Mouse (Mus musculus): Measurements from ENCODE around the gene Ptprh.

Ptprh gene

DNA sequence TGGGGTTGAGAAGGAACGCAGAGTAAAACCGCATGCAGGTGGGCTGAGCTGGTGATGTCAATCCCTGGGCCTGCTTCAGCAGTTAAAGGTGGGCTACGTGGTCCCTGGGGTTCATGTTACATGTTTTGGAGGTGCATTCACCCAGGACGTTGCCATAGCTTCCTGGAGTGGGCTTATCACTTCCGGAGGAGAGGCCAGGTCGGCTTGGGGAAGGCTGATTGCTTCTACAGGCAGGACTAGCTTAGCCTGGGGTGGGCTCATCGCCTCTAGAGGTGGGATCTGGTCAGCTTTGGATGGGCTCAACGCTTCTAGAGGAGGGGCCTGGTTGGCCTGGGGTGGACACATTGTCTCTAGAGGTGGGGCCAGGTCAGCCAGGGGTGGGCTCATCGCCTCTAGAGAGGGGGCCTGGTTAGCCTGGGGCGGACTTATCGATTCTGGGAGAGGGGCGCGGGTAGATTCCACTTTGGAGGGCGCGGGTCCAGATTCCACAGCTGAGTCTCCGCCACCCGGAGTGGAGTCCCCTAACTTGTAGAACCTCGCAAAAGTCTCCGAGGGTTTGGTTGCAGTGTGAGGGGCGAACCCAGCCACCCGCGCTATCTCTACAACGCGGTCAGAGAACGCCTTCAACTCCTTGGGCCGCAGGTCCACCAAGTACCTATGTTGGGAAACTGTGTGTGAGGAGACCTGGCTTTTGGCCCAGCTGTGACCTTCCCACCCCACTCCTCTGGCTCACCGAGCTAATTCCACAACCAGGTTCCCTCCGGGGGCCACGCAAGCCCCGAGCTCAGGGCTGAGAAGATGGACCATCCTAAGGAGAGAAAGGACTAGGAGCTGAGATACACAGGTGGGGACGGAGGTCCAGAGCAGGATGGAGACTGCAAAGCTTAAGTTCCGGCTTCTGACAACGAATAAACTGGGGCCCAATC is 80.4 kb downstream of the Ptprh start:
- DNase-seq (ENCODE audit: low spot score) = no peak

DNA sequence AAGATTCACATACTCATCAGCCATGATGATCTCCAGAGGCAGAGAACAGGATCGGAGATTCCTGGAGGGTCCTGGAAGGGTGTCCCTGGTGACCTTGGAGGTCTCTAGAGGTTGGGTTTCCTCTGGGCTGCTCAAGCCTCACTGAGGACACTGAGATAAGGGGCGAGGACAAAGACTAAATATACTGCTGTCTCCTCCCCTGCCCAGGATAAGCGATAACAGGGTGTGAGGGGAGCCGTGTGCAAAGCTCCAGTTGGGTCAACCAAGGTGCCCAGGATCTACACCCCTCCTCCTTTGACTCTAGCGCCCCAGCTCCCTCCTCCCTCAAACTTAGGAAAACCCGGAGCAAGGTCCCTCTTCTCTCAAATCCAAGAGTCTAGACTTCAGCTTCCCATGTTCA is 81.5 kb downstream of the Ptprh start:
- DNase-seq (ENCODE audit: low spot score) = no peak

DNA sequence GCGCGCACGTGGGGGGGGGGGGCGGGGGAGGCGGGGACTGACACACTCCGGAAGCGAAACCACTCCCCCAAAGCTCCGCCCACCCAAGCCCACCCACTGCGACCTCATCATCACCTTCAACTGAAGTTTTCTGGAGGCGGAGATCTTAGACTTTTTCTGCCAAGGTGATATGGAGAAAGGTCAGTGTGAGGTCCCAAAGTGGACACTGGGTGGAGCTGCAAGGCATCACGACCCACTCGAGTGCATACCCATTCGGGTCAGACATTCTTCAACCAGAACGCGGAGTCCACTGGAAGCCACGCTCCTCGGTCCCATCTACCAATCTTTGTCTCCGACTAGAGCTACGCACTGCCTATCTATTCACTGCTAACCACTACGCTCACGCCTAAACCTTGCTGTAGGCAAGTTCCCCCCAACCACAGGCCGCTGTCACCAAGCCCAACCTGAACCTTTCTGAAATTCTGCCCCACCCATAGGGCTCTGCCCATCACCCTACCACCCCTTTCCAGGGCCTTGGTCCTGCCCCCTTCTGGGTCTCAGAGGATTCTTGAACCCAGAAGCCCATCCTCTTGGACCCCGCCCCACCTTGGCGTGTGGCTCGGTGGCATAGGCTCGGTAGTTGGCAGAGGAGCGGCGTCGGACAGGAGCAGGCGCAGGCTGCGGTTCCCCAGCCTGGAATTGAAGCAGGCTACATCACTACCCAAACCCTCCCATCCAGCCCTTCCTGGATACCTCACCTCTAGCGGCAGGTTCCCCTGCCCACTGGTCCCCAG is 82.4 kb downstream of the Ptprh start:
- no peak for DNase-seq (ENCODE audit: low spot score)

DNA sequence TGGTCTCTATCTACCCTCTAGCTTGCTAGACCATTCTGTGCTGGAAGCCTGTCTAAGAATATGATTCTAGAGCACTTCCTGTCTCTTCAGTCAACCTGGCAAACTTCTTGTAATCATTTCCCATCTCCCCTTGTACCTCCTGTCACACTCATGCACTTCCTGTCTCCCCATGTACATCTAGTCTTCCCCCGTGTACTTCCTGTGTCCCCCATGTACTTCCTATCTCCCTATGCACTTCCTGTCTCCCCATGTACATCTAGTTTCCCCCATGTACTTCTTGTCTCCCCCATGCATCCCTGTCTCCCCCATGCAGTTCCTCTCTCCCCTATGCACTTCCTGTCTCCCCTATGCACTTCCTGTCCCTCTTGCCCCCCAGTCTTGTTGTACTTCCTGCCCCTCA is 85.4 kb downstream of the Ptprh start:
- DNase-seq (ENCODE audit: low spot score) = no peak

DNA sequence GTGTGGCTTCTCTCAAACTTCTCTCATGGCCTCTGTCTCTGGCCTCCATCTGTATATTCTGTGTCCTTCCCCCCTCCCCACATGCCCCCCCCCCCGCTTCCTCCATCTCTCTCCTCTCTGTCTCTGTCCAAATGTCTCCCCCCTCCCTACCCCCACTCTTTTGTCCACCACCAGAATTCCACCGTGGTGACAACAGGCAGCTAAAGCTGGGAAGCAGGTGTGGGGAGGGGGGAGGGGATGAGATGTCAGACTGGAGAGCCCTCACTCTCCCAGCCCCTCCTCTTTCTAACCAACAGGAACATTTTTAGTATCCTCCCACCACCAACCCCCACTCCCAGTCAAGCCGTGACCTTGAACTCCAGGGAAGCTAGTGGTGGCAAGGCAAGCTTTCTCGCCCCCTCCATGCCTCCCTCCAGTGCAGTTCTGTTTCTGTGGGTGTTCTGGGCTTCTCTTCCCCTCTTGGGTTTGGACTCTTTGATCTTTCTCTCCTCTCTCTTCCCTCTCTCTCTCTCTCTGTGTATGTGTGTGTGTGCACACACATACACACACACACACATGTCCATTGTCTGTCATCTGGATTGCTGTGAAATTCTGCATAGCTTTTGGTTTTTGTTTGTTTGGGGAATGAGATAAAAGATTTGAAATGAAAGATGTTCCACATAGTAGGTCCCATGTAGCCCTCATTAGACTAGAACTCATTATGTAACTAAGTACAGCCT is 87.3 kb downstream of the Ptprh start, which contains the start of gene Tnnt1:
Tnnt1 (minus strand) TSS at position 51 of the 719 bp plus-strand sequence.
- DNase-seq (ENCODE audit: low spot score) = no peak

DNA sequence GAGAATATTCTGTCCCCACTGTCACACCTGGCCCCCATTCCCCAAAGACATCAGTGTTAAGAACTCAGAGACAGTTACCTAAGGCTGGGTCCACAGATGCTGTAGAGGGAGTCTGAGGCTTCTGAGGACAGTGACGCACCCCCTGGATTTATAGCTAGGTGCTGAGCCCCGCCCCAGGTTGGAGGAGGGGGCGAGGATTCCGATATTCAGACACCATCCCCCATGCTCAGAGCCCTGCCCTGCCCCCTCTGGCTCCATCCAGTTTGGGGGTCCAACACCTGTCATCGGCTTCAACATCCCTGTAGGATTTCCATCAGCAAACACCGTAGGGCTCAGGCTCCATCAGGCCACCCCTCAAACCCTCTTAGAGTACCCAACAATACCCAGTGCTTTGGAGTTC is 88.0 kb downstream of the Ptprh start:
- no peak for DNase-seq (ENCODE audit: low spot score)

DNA sequence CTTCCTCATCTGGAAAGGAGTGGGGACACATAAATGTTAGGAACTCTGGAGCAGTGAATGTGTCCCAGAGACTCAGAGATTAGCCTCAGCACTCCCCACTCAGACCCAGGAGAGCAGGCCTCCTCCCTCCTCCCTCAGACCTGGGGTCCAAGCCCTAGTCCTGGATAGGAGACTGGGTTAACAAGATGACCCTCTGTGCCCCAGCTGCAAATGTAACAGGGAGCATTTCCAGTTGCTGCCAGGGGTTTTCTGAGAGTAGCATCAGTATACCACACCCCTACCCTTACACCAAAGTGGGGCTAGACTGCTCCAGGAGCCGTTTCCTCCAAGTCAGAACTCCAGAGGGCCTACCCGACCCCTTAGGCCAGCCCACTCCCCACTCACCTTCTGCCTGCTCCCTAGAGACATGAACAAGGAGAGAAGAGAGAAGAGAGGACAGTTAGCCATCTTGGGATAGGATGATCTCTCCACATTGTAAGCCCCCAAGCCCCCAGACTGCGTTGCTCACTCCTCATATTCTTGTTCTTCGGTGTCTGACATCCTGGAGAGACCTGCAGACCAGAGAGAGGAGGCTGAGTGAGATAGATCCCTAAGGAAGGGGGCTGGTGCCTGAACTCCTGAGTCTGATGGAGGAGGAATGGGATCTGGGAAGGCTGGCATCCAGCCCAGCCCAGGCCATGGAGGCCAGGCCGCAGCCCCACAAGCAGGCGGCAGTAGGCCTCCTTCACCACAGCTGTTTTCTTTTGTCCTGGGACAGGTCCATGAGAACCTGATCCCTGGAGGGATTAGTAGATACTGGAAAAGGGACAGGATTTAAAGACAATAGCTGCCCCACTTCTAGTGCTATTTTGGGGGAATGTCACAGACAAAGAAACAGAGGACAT is 89.8 kb downstream of the Ptprh start:
- DNase-seq (ENCODE audit: low spot score) = no peak

DNA sequence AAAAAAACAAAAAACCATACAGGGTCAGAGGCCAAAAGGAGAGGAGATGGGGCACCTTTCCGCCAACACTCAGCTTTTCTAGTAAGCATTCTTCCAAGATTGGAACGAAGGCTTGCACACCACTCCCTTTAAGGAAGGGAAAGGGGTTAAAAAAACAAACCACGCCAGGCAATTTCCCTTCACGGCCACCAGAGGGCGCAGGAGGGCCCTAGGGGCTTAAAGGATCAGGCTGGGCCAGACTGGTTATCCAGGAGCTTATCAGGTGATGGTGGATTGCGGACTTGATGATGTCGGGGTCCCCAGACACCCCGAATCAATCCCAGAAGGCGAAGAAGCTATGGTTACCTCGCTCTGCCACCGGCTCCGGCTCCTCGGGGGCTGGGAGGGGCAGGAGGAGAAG is 90.6 kb downstream of the Ptprh start:
- DNase-seq (ENCODE audit: low spot score) = peak; percentile 25

DNA sequence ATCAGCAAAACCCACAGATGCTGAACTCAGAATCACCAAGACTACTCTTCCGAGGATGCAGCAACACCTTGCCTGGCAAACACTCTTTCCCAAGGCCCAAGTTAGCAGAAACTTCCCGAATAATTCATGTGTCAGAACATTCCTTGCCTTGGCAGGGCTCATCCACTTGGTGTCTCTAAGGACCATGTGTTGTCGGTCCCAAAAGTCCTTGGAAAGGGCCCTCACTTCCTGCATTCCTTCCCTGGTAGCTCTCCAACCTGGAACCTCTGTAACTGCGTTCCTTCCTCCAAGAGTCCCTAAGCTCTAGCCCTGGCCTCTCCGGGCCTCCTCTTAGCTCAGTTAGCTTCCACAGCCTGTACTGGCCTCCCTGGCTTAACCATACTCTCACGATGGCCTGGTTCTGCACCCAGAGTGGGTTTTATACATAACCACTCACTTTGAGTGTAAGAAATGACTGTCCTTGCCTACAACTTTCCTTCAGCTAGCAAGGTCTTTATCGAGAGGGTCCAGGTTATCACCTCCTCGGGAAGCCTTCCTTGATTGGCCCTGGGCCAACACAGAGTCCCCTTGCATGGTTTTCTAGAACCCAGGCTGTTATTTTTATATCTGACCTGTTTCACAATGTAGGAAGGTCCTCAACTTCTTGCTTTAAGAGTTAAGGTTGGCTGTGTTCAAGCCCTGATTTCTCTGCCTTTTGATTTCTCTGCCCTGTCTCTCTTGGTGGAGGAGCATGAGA is 92.2 kb downstream of the Ptprh start:
- no peak for DNase-seq (ENCODE audit: low spot score)

DNA sequence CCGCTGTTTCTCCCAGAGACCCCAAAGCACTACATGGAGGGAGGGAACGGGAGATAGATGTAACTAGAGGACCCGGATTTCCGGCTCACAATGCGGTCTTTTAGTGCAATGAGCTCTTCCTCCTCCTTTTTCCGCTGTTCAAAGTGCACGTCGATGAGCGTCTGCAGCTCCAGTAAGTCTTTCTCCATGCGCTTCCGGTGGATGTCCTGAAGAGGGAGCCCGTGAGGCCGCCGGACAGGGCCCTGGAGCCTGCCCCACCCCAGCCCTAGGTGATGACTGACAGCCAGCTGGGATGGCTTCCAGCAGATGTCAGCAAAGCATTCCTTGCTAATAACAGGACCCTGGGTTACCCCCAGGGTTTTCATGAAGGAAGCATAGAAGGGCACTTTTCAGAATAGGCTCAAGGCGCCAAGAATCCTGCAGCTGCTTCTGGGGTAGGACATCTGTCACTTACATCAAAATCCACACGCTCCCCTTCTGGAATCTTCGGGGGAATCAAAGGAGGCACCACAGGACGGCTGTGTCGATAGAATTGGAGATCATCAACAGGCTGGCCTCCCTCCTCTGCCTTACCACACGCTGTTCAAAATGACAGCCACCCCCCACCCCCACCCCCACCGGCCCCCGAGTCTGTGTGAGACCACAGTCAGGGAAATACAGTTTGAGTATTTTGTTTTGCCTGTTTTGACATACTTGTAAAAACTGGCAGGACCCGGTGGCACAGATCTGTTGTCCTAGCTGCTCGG is 93.8 kb downstream of the Ptprh start:
- peak; percentile 79 for DNase-seq (ENCODE audit: low spot score)

DNA sequence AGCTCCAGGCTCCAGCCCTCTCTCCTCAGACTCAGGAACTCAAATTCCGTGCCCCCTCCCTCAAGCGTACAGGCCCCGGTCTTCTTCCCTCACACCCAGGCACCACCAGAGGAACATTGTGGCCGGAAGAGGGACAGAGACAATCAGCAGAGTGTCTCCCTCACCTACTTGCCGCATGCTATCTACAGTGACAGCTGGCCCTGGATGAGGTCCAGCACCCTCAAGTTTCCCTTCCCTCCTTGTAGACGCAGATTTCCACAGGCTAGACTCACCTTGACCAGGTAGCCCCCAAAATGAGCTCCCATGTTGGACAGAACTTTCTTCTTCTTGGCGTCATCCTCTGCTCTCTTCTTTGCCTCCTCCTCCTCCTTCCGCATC is 95.1 kb downstream of the Ptprh start:
- DNase-seq (ENCODE audit: low spot score) = no peak

DNA sequence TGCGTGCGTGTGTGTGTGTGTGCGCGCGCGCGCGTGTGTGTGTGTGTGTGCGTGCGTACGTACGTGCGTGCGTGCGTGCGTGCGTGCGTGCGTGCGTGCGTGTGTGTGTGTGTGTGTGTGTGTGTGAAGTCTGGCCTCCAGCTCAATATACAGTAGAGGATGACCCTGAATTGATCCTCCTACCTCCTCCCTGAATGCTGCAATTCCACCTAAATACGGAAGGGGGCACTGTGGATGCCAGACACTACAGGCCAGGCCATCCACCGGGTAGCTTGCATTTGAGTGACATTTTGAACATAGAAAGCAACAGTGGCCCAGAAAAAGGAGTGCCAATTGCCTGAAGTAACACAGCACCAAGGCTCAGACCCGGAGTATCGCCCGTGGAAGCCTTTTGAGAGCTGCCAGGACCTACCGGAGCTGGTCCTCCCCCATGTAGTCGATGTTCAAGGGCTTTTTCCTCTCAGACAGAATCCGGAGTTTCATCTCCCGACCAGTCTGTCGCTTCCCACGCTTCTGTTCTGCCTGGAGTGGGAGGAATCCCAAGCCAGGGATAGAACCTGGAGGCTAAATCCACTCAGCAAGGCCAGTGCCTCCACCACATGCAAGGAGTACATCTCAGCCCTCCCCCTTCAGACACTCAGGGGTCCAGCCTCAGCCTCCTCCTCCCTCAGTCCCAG is 95.6 kb downstream of the Ptprh start:
- DNase-seq (ENCODE audit: low spot score) = no peak

DNA sequence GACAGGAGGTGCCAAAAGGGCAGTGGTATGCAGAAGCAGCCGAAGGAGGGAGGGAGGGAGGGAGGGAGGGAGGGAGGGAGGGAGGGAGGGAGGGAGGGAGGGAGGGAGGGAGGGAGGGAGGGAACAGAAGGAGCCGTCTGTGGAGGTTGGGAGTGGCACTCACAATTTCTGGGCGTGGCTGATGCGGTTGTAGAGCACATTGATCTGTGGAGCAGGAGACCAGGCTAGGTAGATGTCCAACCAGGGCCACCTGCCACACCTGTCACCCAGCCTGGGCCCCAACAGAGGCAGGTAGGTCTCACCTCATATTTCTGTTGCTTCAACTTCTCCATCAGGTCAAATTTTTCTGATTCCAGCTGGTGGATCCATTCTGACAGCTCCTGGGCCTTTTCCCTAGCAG is 96.6 kb downstream of the Ptprh start:
- no peak for DNase-seq (ENCODE audit: low spot score)

DNA sequence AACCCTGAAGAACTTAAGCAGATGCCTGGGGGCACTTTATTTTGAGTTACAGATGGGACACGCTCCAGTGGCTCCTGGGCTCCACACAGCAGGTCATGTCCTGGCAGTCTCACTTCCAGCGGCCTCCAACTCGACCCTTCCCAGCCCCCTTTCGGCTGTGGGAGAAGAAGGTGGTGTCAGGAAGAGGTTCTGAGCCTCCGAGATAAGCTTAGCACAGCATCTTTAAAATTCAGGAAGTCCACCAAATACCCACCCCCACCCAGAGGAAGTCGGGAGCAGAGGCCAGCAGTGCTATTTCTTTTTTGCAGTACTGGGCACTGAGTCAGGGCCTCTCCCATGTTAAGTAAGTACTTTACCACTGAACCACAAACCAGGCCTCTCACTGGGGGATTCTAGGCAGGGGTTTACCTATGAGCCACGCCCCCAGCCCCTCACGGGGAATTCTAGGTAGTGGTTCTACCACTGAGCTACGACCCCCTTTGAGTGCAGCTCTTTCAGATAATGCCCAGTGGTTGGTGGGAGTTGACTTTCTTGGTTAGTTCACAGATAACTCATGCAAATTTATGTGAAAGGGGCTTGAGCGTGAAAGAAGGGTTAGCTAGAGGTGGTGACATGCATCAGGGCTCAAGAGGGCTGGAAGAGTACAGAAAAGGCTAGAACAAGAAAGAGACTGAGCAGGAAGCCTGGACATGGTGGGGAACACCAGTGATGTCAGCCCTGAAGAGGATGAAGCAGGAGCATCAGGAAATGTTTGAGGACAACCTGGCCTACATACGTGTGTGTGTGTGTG is 99.0 kb downstream of the Ptprh start:
- DNase-seq (ENCODE audit: low spot score) = no peak

DNA sequence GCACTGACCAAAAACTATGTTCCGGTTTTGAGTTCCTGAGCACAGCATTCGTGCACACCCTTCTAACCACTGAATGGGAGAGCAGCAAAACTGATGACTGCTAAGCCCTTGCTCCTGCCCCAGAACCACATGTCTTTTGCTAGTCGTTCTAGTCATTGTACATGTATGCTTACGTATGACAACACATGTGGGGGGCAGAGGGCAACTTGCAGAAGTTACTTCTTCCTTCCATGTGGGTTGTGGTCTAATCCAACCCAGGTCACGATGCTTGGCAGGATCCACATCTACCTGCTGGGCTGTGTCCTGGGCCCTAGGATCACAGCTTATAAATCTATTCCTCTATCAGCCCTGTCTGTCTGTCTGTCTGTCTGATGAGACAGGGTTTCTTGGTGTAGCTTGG is 100.0 kb downstream of the Ptprh start:
- DNase-seq (ENCODE audit: low spot score) = no peak

DNA sequence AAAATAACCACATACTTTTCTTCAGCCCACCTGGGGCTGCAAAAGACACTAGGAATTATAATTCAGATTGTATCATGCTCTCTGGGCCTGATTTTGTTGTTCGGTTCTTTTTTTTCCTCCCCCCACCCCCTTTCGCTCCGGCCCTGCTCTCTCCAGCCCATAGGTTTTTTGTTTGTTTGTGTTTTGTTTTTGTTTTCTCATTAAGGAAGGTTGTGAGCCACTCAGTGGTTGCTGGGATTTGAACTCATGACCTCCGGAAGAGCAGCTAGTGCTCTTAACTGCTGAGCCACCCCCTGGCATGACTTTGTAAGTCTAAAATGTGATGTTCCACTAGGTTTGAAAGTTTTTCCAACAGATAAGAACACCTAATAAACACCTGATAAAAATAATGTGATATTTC is 100.7 kb downstream of the Ptprh start:
- no peak for DNase-seq (ENCODE audit: low spot score)

DNA sequence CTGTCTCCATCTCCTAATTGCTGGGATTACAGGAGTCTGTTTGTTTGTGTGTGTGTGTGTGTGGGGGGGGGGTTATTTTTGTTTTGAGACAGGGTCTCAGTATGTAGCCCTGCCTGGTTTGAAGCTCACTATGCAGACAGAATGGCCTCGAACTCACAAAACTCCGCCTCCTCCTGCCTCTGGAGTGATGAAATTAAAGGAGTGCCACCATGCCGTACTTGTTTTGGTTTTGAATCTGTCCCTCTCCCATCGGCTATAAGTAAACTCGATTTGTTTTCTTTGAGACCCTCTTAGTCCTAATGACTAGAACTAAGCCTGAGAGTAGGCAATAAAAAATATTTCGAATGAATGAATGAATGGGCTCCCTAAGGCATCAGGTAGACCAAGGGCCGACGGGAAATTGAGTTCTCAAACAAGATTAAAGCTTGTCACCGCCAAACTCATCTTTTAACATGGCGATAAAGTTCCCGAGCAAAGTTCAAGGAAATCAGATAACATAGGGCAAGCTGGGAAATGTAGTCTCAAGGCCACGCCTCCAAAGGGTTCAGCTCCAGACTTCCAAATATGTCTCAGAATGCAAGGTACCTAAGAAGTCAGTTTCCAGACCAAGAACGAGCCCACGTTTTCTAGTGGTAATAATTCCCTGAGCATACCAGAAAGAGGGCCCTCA is 101.3 kb downstream of the Ptprh start:
- peak; percentile 77 for DNase-seq (ENCODE audit: low spot score)

Data from yolk sac, embryonic 10.5 days (tissue).